Mouse (Mus musculus) limb, embryonic 10.5 days (tissue): Measurements from ENCODE around the gene Ptma. TPM values are rescaled to one million over a fixed set of nuclear protein-coding genes. Genes with fewer than 3 reads are reported as not detected.
"Not testable (repeated sequence)": the region's sequence is repeated elsewhere in the genome, so short reads cannot be mapped to it uniquely, and the experiment has no call there.

Experiments used
- DNase-seq: peaks from one replicate; pipeline ENCODE4 v3.0.0-alpha.2; 2017; ENCODE audit warnings: low spot score
- H3K27ac ChIP-seq: fragments of 300-500 bp; sonication (generic); 2 replicates; pipeline ENCODE4 v1.5.1; 2016; ENCODE audit warnings: mild to moderate bottlenecking
- H3K27me3 ChIP-seq: fragments of 300-500 bp; sonication (generic); 2 replicates; pipeline ENCODE4 v1.6.1; 2016; ENCODE audit warnings: low read depth, mild to moderate bottlenecking; ENCODE audit not compliant: poor library complexity, severe bottlenecking
- H3K36me3 ChIP-seq: fragments of 300-500 bp; sonication (generic); 2 replicates; pipeline ENCODE4 v1.6.1; 2016; ENCODE audit warnings: mild to moderate bottlenecking, moderate library complexity
- H3K4me1 ChIP-seq: fragments of 300-500 bp; sonication (generic); 2 replicates; pipeline ENCODE4 v1.6.1; 2016
- H3K4me3 ChIP-seq: fragments of 300-500 bp; sonication (generic); 2 replicates; pipeline ENCODE4 v1.5.1; 2016; ENCODE audit warnings: mild to moderate bottlenecking, moderate library complexity
- H3K9me3 ChIP-seq: fragments of 300-500 bp; sonication (generic); replicated peaks from 2 replicates; pipeline ENCODE4 v1.6.1; 2016; ENCODE audit warnings: mild to moderate bottlenecking
- WGBS: fragments of 180-500 bp; shearing (Covaris S2); methylation state at CpG from one replicate; pipeline ENCODE4 v1.1.7; 2016; 5-methylcytosine and 5-hydroxymethylcytosine counted together
- polyA plus RNA-seq: library from polyadenylated mRNA; unstranded; fragments of >200 nt; fragmentation: Nextera tagmentation; extraction: Ambion mirVana; gene quantifications from 2 replicates; pipeline ENCODE4 v1.2.1, GENCODE M21; 2016

Ptma gene
- polyA plus RNA-seq = 3,283 and 3,422 TPM in 2 replicates

DNA sequence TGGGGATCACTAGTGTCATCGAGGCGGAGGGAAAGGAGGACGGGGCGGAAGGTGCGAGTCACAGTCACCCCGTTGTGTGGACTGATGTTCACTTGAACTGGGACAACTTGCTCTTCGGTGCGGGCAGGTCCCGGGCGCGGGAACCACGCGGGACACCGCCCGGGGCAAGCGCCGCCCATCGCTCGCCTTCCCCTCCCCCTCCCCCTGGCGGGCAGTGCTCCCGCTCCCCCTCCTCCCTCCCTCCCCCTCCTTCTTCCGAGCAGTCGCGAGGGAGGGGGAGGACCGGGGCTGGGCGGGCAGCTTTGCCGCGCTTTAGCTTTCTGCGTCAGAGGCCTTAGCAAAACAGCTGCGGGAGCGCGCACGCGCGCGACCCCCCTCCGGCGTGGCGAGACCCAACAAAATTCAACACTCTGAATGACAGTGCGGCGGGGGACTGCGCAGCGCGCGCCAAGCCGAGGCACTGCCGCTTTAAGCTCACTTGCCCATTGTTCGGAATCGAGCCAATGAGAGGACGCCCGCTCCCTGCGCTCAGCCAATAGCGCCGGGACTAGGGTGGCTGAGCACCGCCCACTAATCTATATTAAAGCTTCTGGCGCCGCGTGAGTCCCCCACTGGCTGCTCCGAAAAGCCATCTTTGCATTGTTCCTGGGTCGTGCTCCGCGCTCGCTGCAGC is at the start of gene Ptma:
Gene Ptma (plus strand): TSS at position 611 of the 673 bp plus-strand sequence.
- peak; percentile 100 for DNase-seq
- Histone ChIP-seq H3K36me3 (peaks cover 34% of the 10 kb centered on the region), H3K27me3 (no peaks in the 10 kb centered on the region), H3K27ac (peak within 1 kb of the TSS; percentile 99), H3K9me3 (no peaks in the 10 kb centered on the region), H3K4me3 (peak within 1 kb of the TSS; percentile 100), H3K4me1 (peaks cover 39% of the 10 kb centered on the region)
- under 1% methylated on average over 58 of the region's 63 CpGs for WGBS

DNA sequence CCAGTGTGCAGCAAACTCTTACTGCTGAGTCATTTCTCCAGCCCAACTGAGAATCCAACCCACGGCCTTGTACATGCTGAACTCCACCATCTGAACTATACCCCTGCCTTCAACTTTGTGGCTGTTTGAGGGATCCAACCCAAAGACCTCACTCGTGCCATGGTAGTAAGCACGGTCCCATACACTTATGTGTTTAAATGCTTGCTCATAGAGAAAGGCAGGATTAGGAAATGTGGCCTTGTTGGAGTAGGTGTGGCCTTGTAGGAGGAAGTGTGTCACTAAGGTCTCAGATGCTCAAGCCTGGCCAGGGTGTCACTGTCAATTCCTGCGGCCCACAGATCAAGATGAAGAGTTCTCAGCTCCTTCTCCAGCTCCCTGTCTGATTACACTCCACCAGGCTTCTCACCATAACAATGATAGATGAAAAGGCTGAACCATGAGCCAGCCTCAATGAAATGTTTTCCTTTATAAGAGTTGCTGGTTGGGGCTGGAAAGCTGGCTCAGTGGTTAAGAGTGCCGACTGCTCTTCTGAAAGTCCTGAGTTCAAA is 48.7 kb upstream of the Ptma start:
- no peak overlapping the region for H3K27ac ChIP-seq
- no peaks in the 10 kb centered on the region for H3K9me3 ChIP-seq
- 93% methylated on average over 5 of the region's 5 CpGs for WGBS

DNA sequence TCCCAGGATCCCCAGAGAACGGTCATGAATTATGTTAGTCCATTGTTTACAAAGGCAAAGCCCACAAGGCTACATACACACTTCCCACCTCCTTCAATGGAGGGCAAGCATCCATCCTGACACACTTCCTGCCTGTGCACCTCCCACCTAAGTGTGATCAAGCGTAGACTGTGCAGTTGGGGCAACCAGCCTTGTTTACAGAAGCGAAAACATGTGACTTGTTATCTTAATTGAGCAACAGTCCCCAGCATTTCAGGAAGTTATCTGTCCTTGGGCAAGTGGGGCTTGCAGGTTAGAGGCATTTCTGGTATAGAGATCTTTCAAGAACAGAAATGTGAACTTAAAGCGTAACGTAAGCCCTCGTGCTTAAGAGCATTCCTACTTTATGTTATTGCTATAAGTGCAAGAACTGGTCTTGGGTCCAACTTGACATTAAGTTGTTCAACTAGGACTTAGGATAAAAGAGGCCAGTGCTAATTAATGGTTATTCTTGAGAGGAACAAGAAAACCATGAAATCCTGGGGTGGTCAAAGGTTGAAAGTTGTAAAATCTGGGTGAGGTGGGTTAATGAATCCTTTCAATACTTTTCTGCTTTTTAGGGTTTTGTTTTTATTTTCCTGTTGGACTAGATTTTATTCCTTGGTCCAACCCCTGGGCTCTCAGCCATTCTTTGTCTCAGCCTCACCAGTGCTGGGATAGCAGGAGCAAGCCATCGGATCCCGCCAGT is 47.3 kb upstream of the Ptma start:
- Histone ChIP-seq H3K27me3 (no peaks in the 10 kb centered on the region), H3K36me3 (no peaks in the 10 kb centered on the region), H3K27ac (0 out of 2 replicates have a peak overlapping the region, but pooled peaks have one; percentile 1), H3K9me3 (no peaks in the 10 kb centered on the region), H3K4me1 (peaks cover 24% of the 10 kb centered on the region; the same call in 1 of the 2 replicates), H3K4me3 (no peak overlapping the region)
- DNase-seq = no peak
- WGBS = 80% methylated on average over 8 of the region's 8 CpGs

More for the DNA sequence above, 48.7 kb upstream of the Ptma start:
- Histone ChIP-seq H3K27me3 (no peaks in the 10 kb centered on the region), H3K36me3 (no peaks in the 10 kb centered on the region), H3K4me3 (no peak overlapping the region), H3K4me1 (peaks cover 24% of the 10 kb centered on the region; the same call in 1 of the 2 replicates)
- no peak for DNase-seq

- H3K9me3 ChIP-seq = no peaks in the 10 kb centered on the region
- H3K4me1 ChIP-seq = peaks cover 24% of the 10 kb centered on the region; the same call in 1 of the 2 replicates
- WGBS = 87% methylated on average over 6 of the region's 6 CpGs
- no peaks in the 10 kb centered on the region for H3K27me3 ChIP-seq
- no peak overlapping the region for H3K4me3 ChIP-seq
- 0 out of 2 replicates have a peak overlapping the region, but pooled peaks have one; percentile 1 for H3K27ac ChIP-seq
- no peak for DNase-seq
- H3K36me3 ChIP-seq = no peaks in the 10 kb centered on the region
Measured at GRCm38 (mm10) chr1:86480288-86480687, 46.2 kb upstream of the Ptma start.

DNA sequence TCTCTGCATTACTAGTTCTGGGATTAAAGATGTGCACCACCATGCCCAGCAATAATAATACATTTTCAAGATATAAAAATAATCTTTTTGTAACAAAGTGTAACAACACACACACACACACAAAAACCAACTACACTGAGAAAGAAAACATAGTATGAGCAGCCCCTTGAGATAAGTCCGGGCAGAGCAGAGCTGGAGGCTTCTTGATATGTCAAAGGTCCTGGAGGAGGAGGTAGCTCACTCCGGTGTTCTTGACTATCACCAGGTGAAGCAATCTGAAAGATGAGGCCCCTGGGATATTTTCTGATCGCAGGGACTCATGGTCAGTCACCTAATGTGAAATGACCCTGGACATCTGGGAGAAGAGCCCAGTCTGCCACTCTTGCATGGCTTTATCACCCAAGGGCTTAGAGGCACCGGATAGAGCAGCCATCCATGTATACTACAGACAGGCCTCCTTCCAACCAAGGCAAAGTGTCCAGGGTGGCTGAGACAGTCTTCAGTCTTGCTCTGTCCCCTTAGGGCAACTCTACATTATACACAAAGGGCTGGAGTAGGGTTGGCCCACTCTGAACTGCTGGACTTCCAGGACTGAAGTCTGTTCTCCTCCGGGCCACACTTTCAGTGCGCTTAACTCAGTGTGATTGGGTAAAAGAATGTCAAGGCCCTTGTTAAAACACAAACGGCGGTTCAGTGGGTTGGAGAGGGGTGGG is 45.6 kb upstream of the Ptma start:
- Histone ChIP-seq H3K36me3 (no peaks in the 10 kb centered on the region), H3K4me3 (no peak overlapping the region), H3K27ac (peak overlapping the region; percentile 16; the same call in 1 of the 2 replicates), H3K4me1 (peaks cover 24% of the 10 kb centered on the region; the same call in 1 of the 2 replicates), H3K27me3 (no peaks in the 10 kb centered on the region), H3K9me3 (no peaks in the 10 kb centered on the region)
- DNase-seq = no peak
- whole genome bisulfite sequencing = 90% methylated on average over 8 of the region's 8 CpGs

DNA sequence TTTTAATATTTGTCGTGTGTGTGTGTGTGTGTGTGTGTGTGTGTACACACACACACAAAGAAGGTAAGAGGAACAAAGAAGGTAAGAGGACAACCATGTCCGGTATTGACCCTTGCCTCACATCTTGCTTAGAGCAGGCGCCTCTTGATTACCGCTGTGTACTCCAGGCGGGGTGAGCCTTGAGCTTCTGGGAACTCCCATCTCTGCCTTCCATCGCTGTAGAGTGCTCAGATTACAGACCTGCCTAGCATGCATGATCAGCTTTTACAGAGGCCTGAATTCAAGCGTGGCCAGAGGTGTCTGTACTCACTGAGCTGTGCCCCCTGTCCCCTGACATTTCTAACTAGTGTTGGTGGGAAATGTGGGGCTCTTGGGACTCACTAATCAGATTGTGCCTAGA is 45.1 kb upstream of the Ptma start:
- Histone ChIP-seq H3K27ac (peak overlapping the region; percentile 16; the same call in 1 of the 2 replicates), H3K36me3 (no peaks in the 10 kb centered on the region), H3K27me3 (no peaks in the 10 kb centered on the region), H3K9me3 (no peaks in the 10 kb centered on the region), H3K4me1 (peaks cover 24% of the 10 kb centered on the region; the same call in 1 of the 2 replicates), H3K4me3 (no peak overlapping the region)
- DNase-seq = no peak
- WGBS = 69% methylated on average over 7 of the region's 7 CpGs

GRCm38 (mm10) chr1:86482288-86482687 is 44.2 kb upstream of the Ptma start:
- DNase-seq = no peak
- Histone ChIP-seq H3K4me3 (no peak overlapping the region), H3K4me1 (peaks cover 24% of the 10 kb centered on the region; the same call in 1 of the 2 replicates), H3K27me3 (no peaks in the 10 kb centered on the region), H3K27ac (peak overlapping the region; percentile 56; the same call in 1 of the 2 replicates), H3K9me3 (no peaks in the 10 kb centered on the region), H3K36me3 (no peaks in the 10 kb centered on the region)
- 86% methylated on average over 11 of the region's 11 CpGs for WGBS

DNA sequence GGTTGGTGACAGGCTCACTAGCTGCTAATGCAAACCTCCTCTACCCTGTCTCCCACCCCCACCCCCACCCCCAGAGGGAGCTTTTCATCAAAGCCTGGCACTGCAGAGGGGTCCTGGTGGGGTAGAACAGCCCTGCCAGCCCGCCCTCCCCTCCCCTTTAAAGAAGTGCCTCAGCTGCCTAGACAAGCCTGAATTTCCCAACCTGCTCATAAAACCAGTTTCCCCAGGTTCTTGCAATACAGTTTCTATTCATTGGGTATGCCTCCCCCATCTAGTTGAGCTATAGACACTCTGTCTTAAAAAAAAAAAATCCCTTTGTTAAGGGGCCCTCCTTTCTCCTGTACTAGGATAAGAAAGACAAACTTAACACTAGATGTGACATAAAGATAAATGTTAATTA is 43.8 kb upstream of the Ptma start:
- Histone ChIP-seq H3K4me1 (peaks cover 25% of the 10 kb centered on the region; the same call in 1 of the 2 replicates), H3K9me3 (no peaks in the 10 kb centered on the region), H3K4me3 (no peak overlapping the region), H3K27me3 (no peaks in the 10 kb centered on the region), H3K36me3 (no peaks in the 10 kb centered on the region), H3K27ac (peak overlapping the region; percentile 56; the same call in 1 of the 2 replicates)
- DNase-seq = no peak
- 35% methylated on average over 1 of the region's 1 CpGs for WGBS

DNA sequence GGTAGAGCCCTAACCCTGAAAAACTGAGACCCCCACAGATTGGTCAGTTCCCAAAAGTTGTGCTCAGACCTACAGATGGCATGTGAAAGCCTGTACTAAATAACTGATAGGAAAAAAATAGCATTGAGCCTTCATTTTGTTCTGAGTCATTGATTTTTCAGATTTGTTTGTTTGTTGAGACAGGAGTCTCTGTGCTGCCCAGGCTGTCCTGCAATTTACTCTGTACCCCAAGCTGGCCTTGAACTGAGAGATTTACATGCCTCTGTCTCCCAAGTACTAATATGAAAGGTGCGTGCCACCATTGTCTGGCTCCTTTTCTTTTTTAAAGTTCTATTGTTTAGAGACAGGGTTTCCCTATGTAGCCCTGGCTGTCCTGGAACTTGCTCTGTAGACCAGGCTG is 41.2 kb upstream of the Ptma start:
- Histone ChIP-seq H3K4me1 (peaks cover 23% of the 10 kb centered on the region), H3K27me3 (no peaks in the 10 kb centered on the region), H3K9me3 (no peaks in the 10 kb centered on the region), H3K36me3 (no peaks in the 10 kb centered on the region), H3K27ac (no peak overlapping the region), H3K4me3 (no peak overlapping the region)
- DNase-seq = no peak
- 100% methylated on average over 1 of the region's 1 CpGs for WGBS

DNA sequence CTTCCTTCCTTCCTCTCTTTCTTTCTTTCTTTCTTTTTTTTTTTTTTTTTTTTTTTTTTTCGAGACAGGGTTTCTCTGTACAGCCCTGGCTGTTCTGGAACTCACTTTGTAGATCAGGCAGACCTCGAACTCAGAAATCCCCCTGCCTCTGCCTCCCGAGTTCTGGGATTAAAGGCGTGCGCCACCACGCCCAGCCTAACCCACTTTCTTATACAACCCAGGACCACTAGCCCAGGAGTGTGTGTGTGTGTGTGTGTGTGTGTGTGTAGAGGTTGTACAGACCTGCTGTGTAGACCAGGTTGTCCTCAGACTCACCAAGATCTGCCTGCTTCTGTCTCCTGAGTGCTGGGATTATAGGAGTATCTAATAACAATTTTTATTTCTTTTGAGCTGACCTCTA is 40.7 kb upstream of the Ptma start:
- not testable (repeated sequence) for H3K36me3 ChIP-seq, DNase-seq, H3K27me3 ChIP-seq, H3K9me3 ChIP-seq, H3K27ac ChIP-seq, H3K4me3 ChIP-seq
- H3K4me1 ChIP-seq = peaks cover 21% of the 10 kb centered on the region
- WGBS = 92% methylated on average over 6 of the region's 6 CpGs

- DNase-seq = no peak
- Histone ChIP-seq H3K9me3 (no peaks in the 10 kb centered on the region), H3K4me3 (peak overlapping the region; percentile 72), H3K36me3 (no peaks in the 10 kb centered on the region), H3K4me1 (peaks cover 20% of the 10 kb centered on the region), H3K27me3 (no peaks in the 10 kb centered on the region), H3K27ac (peak overlapping the region; percentile 99)
- 9% methylated on average over 13 of the region's 13 CpGs for WGBS
Measured at GRCm38 (mm10) chr1:86486703-86487294, 39.7 kb upstream of the Ptma start.

DNA sequence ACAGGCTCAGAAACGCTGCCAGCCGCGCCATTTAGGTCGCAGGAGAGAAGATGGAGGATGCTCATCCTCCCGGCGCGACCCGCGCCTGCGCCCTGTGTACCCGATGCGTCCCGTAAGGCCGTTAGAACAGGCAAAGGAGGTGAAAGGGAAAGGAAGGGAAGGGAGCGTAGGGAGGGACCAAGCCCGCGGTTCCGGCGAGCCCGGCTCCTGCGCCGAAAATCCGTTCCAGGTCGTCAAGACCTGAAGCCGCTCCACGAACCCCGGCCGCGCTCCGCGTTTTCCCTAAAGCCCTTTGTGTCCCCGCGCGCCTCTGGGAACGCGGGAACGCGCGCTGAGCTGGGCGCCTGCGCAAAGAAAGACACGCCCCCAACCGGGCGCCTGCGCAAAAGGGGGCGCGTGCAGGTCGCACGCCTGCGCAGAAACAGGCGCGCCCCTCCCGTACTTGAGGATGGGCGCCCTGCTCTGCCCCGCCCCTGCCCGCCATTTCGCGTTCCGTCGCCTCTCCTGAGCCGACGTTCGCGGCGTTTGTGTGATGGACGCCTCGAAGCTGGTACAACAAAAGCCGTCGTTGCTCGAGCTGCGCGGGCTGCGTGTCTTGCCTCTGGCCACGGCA is 39.1 kb upstream of the Ptma start:
- H3K9me3 ChIP-seq = no peaks in the 10 kb centered on the region
- peaks cover 26% of the 10 kb centered on the region for H3K4me1 ChIP-seq
- peak; percentile 100 for DNase-seq
- H3K27me3 ChIP-seq = no peaks in the 10 kb centered on the region
- H3K4me3 ChIP-seq = peak overlapping the region; percentile 72
- H3K27ac ChIP-seq = peak overlapping the region; percentile 99
- WGBS = under 1% methylated on average over 74 of the region's 74 CpGs
- H3K36me3 ChIP-seq = no peaks in the 10 kb centered on the region
